Mouse (Mus musculus): ENCODE data around the gene Podn. TPM values are rescaled to one million over a fixed set of nuclear protein-coding genes. Genes with fewer than 3 reads are reported as not detected.

Gene Podn
- polyA plus RNA-seq, 2 experiments: 0.25 to 0.66 TPM

- ATAC-seq (ENCODE audit: insufficient read depth) (peak; percentile 90), DNase-seq (ENCODE audit: low read depth in 3 of 3, low spot score in 3 of 3) (peak; percentile 83 to 85 (median 85))
- no peak overlapping the region for H3K27ac ChIP-seq
- H3K27me3 ChIP-seq (ENCODE audit: control insufficient read depth, insufficient read depth, low read length): no peaks in the 10 kb centered on the region
- WGBS (ENCODE audit: insufficient replicate concordance): 3% methylated on average over 26 of the region's 26 CpGs
- peaks cover 3 to 8% of the 10 kb centered on the region in 2 experiments; a peak in 2 of 4 replicates for H3K4me1 ChIP-seq (replicated peaks; ENCODE audit: control insufficient read depth in 2 of 2, insufficient read depth in 2 of 2, low read length in 1 of 2)
- peak overlapping the region; percentile 67 to 97 for H3K4me3 ChIP-seq (ENCODE audit: insufficient read depth in 1 of 2, low read depth in 2 of 2, low read length in 2 of 2)
- peak overlapping the region; percentile 49 for H3K9ac ChIP-seq (replicated peaks)
- peak overlapping the region; percentile 56 for H3K4me2 ChIP-seq (ENCODE audit: low read depth)
- no peak; the same call in 1 of the 2 replicates for TF ChIP-seq CTCF (IDR thresholded peaks at IDR 0.05; ENCODE audit: low read depth)
- TF ChIP-seq EP300 (IDR thresholded peaks at IDR 0.05; ENCODE audit: low read depth): no peak
- no peaks in the 10 kb centered on the region for H3K36me3 ChIP-seq (replicated peaks; ENCODE audit: control insufficient read depth, insufficient read depth, low read depth)
- H3K9me3 ChIP-seq (ENCODE audit: control insufficient read depth, low read length): no peaks in the 10 kb centered on the region
These were observed 24.9 kb downstream of the Podn start for GRCm38 (mm10) chr4:108071235-108071901.

DNA sequence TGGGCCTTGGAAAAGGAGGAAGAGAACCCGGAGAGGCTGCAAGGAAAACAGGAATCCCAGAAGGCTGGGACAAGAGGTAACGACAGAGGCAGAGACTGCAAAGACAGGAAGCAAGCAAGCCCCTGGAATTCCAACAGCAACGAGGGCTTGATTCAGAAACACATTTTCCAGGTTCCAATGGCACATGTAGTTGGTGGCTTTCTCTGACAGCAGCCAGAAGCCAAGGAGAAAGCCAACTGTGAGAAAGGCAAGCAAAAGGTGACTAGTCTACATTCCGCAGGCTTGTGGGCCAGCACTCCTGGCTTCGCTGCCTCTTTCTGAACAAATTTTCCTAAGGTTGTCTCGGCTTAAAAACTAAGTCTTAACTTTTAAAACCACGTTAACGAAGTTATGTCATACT, 25.5 kb downstream of the Podn start:
- Histone ChIP-seq H3K27me3 (ENCODE audit: control insufficient read depth, insufficient read depth, low read length) (no peaks in the 10 kb centered on the region), H3K4me1 (replicated peaks; ENCODE audit: control insufficient read depth in 2 of 2, insufficient read depth in 2 of 2, low read length in 1 of 2) (peaks cover 3 to 11% of the 10 kb centered on the region in 2 experiments; a peak in 2 of 4 replicates), H3K9me3 (ENCODE audit: control insufficient read depth, low read length) (no peaks in the 10 kb centered on the region), H3K4me2 (ENCODE audit: low read depth) (peak overlapping the region; percentile 56), H3K4me3 (ENCODE audit: insufficient read depth in 1 of 2, low read depth in 2 of 2, low read length in 2 of 2) (peak overlapping the region; percentile 67 to 97), H3K36me3 (replicated peaks; ENCODE audit: control insufficient read depth, insufficient read depth, low read depth) (no peaks in the 10 kb centered on the region), H3K27ac (no peak overlapping the region; the same call in 1 of the 2 replicates), H3K9ac (replicated peaks) (peak overlapping the region; percentile 49)
- ATAC-seq (ENCODE audit: insufficient read depth): peak; percentile 36; the same call in 1 of the 2 replicates
- DNase-seq (ENCODE audit: low read depth in 3 of 3, low spot score in 3 of 3): no peak
- TF ChIP-seq CTCF (IDR thresholded peaks at IDR 0.05; ENCODE audit: low read depth): no peak
- 7% methylated on average over 8 of the region's 8 CpGs for WGBS (ENCODE audit: insufficient replicate concordance)

- peaks cover 3 to 11% of the 10 kb centered on the region in 2 experiments; a peak in 3 of 4 replicates for H3K4me1 ChIP-seq (replicated peaks; ENCODE audit: control insufficient read depth in 2 of 2, insufficient read depth in 2 of 2, low read length in 1 of 2)
- TF ChIP-seq CTCF (IDR thresholded peaks at IDR 0.05; ENCODE audit: low read depth) (no peak), EP300 (IDR thresholded peaks at IDR 0.05; ENCODE audit: low read depth) (no peak)
- no peaks in the 10 kb centered on the region for H3K36me3 ChIP-seq (replicated peaks; ENCODE audit: control insufficient read depth, insufficient read depth, low read depth)
- peak overlapping the region; percentile 67 to 97 for H3K4me3 ChIP-seq (ENCODE audit: insufficient read depth in 1 of 2, low read depth in 2 of 2, low read length in 2 of 2)
- H3K9me3 ChIP-seq (ENCODE audit: control insufficient read depth, low read length): no peaks in the 10 kb centered on the region
- peak overlapping the region; percentile 56 for H3K4me2 ChIP-seq (ENCODE audit: low read depth)
- WGBS (ENCODE audit: insufficient replicate concordance): 43% methylated on average over 4 of the region's 4 CpGs
- H3K27ac ChIP-seq: no peak overlapping the region
- ATAC-seq (ENCODE audit: insufficient read depth): no peak
- H3K9ac ChIP-seq (replicated peaks): peak overlapping the region; percentile 49
- H3K27me3 ChIP-seq (ENCODE audit: control insufficient read depth, insufficient read depth, low read length): no peaks in the 10 kb centered on the region
- no peak for DNase-seq (ENCODE audit: low read depth in 3 of 3, low spot score in 3 of 3)
These were observed 26.0 kb downstream of the Podn start for GRCm38 (mm10) chr4:108070286-108070685.

DNA sequence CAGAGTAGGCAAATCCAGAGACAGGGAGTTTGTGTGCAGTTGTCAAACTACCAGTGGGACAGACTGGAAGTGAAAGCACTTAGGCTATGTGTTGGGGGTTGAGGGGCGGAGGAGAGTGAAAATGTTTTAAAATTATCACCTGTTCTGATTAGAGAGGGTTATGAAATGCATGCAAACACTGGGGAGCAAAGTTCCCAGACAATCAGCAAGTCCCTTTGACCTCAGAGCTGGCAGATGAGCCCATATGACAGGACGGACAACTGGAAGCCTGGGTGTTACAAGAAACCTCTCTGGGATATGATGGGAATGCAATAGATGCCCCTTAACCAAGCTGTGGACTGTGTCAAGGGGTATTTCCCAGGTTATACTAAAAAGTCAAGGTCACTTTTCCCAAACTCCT, 28.2 kb downstream of the Podn start:
- Histone ChIP-seq H3K4me2 (ENCODE audit: low read depth) (peak overlapping the region; percentile 26; the same call in 1 of the 2 replicates), H3K36me3 (replicated peaks; ENCODE audit: control insufficient read depth, insufficient read depth, low read depth) (peaks cover 2% of the 10 kb centered on the region; the same call in 1 of the 2 replicates), H3K9me3 (ENCODE audit: control insufficient read depth, low read length) (no peaks in the 10 kb centered on the region), H3K9ac (replicated peaks) (no peak overlapping the region), H3K4me1 (replicated peaks; ENCODE audit: control insufficient read depth in 2 of 2, insufficient read depth in 2 of 2, low read length in 1 of 2) (peaks cover 3 to 12% of the 10 kb centered on the region in 2 experiments; a peak in 3 of 4 replicates), H3K27me3 (ENCODE audit: control insufficient read depth, insufficient read depth, low read length) (no peaks in the 10 kb centered on the region), H3K4me3 (ENCODE audit: insufficient read depth in 1 of 2, low read depth in 2 of 2, low read length in 2 of 2) (no peak overlapping the region), H3K27ac (no peak overlapping the region)
- DNase-seq (ENCODE audit: low read depth in 3 of 3, low spot score in 3 of 3): no peak
- TF ChIP-seq EP300 (IDR thresholded peaks at IDR 0.05; ENCODE audit: low read depth) (no peak), CTCF (IDR thresholded peaks at IDR 0.05; ENCODE audit: low read depth) (no peak)
- ATAC-seq (ENCODE audit: insufficient read depth): no peak
- 66% methylated on average over 2 of the region's 2 CpGs for WGBS (ENCODE audit: insufficient replicate concordance)

DNA sequence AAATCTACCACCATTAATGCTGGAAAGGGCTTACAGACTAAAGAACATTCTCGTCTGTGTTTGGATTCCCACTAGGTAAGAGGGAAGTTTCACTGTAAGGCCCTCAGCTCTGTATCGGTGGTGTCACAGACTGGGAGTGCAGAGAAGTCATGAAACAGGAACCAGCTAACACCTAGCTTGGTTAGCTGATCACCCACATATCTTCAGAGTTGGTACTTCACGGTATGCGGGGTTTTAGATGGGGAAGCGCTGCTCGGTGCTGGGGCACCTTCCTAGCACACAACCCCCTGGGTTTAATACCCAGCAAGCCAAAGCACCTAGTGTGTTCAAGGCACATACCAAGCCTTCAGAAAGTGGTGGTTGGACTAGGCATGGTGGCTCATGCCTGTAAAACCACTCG, 29.0 kb downstream of the Podn start:
- Histone ChIP-seq H3K36me3 (replicated peaks; ENCODE audit: control insufficient read depth, insufficient read depth, low read depth) (peaks cover 2% of the 10 kb centered on the region; the same call in 1 of the 2 replicates), H3K9me3 (ENCODE audit: control insufficient read depth, low read length) (no peaks in the 10 kb centered on the region), H3K27ac (peak overlapping the region; percentile 22; the same call in 1 of the 2 replicates), H3K4me1 (replicated peaks; ENCODE audit: control insufficient read depth in 2 of 2, insufficient read depth in 2 of 2, low read length in 1 of 2) (peaks cover 3 to 12% of the 10 kb centered on the region in 2 experiments; a peak in 3 of 4 replicates), H3K4me2 (ENCODE audit: low read depth) (no peak overlapping the region; the same call in 1 of the 2 replicates), H3K4me3 (ENCODE audit: insufficient read depth in 1 of 2, low read depth in 2 of 2, low read length in 2 of 2) (no peak overlapping the region), H3K9ac (replicated peaks) (no peak overlapping the region), H3K27me3 (ENCODE audit: control insufficient read depth, insufficient read depth, low read length) (no peaks in the 10 kb centered on the region)
- no peak for DNase-seq (ENCODE audit: low read depth in 3 of 3, low spot score in 3 of 3)
- 78% methylated on average over 7 of the region's 7 CpGs for WGBS (ENCODE audit: insufficient replicate concordance)
- TF ChIP-seq EP300 (IDR thresholded peaks at IDR 0.05; ENCODE audit: low read depth) (no peak), CTCF (IDR thresholded peaks at IDR 0.05; ENCODE audit: low read depth) (no peak)
- ATAC-seq (ENCODE audit: insufficient read depth): no peak

Data from liver, embryonic 14.5 days (tissue).